Mouse (Mus musculus) yolk sac, embryonic 10.5 days (tissue): Measurements from ENCODE around the gene Ubiad1.

Source experiments
- DNase-seq: peaks from one replicate; pipeline ENCODE4 v3.0.0-alpha.2; 2017; ENCODE audit warnings: low spot score

The Ubiad1 gene

GRCm38 (mm10) chr4:148403402-148403801 is 41.2 kb downstream of the Ubiad1 start:
- no peak for DNase-seq

GRCm38 (mm10) chr4:148399437-148400094 is 45.0 kb downstream of the Ubiad1 start:
- DNase-seq = no peak

- no peak for DNase-seq
These were observed 46.9 kb downstream of the Ubiad1 start for GRCm38 (mm10) chr4:148397531-148398287.

GRCm38 (mm10) chr4:148397113-148397512 is 47.5 kb downstream of the Ubiad1 start:
- no peak for DNase-seq

DNA sequence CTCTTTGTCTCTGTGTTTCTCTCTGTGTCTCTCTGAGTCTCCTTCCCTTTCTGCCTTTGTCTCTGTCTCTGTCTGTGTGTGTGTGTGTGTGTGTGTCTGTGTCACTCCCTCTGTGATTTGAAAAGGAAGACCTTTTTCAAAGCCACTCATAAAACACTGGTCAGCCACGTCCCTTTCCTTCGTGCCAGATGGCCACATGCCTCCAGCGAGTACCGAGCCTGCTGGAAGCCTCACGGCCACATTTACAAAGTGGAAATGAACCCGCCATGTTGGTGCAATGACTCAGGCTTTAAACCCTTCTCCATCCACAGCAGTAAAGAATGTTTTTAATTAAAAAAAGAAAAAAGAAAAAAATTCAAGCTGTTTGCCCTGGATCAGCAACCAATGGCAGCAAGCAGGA is 48.7 kb downstream of the Ubiad1 start:
- no peak for DNase-seq

DNA sequence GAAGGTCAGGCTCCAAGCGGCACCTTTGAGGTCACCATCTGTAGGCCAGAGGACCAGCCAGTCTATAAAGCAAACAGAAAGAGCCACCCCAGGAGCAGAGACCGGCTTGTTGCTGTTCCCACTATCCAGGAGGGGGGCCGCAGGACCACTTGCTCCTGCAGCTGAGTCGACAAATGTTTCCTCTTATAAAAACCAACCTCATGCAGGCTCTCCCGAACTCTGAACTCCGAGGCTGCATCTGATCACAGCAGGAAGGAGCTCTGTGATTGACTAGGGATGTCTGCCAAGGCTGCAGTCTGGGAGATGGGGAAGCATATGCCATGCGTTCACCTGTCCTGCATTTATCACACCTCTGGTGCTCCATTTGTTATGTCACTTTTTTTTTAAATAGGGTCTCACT is 49.4 kb downstream of the Ubiad1 start:
- no peak for DNase-seq

GRCm38 (mm10) chr4:148391714-148392310 is 52.8 kb downstream of the Ubiad1 start:
- DNase-seq = no peak

GRCm38 (mm10) chr4:148389635-148390034 is 54.9 kb downstream of the Ubiad1 start:
- no peak for DNase-seq

- DNase-seq = no peak
These were observed 55.5 kb downstream of the Ubiad1 start for GRCm38 (mm10) chr4:148389047-148389446.

GRCm38 (mm10) chr4:148385269-148385668 is 59.3 kb downstream of the Ubiad1 start:
- DNase-seq = no peak
